Mouse (Mus musculus) embryo, embryonic 10 days (tissue): ENCODE measurements around the gene Dvl1.

ENCODE experiments used
- DNase-seq: peaks from one replicate; pipeline ENCODE4 v3.0.0-alpha.2; 2015; ENCODE audit warnings: low spot score

Gene Dvl1

GRCm38 (mm10) chr4:155846871-155847578 lies at the start of gene Dvl1:
Dvl1 (plus strand) TSS chr4:155847402.
- DNase-seq: peak; percentile 84

GRCm38 (mm10) chr4:155802075-155802474 lies 45.1 kb upstream of the Dvl1 start:
- DNase-seq: no peak

- peak; percentile 56 for DNase-seq
Observed at GRCm38 (mm10) chr4:155802741-155803339, 44.4 kb upstream of the Dvl1 start, which contains the start of gene Mrpl20. Mrpl20 (plus strand) TSS chr4:155802878.

- peak; percentile 95 for DNase-seq
Observed at GRCm38 (mm10) chr4:155803340-155804041, 43.7 kb upstream of the Dvl1 start.

- DNase-seq: no peak
Observed at GRCm38 (mm10) chr4:155807841-155808240, 39.4 kb upstream of the Dvl1 start.

- peak; percentile 97 for DNase-seq
Observed at GRCm38 (mm10) chr4:155811929-155812664, 35.1 kb upstream of the Dvl1 start, which contains the start of gene Ccnl2. Ccnl2 (plus strand) TSS chr4:155812489.

- DNase-seq: peak; percentile 23
Observed at GRCm38 (mm10) chr4:155812665-155813181, 34.5 kb upstream of the Dvl1 start.

- DNase-seq: no peak
Observed at GRCm38 (mm10) chr4:155817533-155817932, 29.7 kb upstream of the Dvl1 start.

GRCm38 (mm10) chr4:155821025-155821424 lies 26.2 kb upstream of the Dvl1 start:
- peak; percentile 58 for DNase-seq

GRCm38 (mm10) chr4:155823443-155823842 lies 23.8 kb upstream of the Dvl1 start:
- no peak for DNase-seq

GRCm38 (mm10) chr4:155829866-155830265 lies 17.3 kb upstream of the Dvl1 start:
- no peak for DNase-seq

GRCm38 (mm10) chr4:155830596-155830995 lies 16.6 kb upstream of the Dvl1 start:
- no peak for DNase-seq

- peak; percentile 99 for DNase-seq
Observed at GRCm38 (mm10) chr4:155831205-155831766, 15.9 kb upstream of the Dvl1 start, which contains the start of gene Aurkaip1. Aurkaip1 (plus strand) TSS chr4:155831272.

GRCm38 (mm10) chr4:155831831-155832230 lies 15.4 kb upstream of the Dvl1 start:
- DNase-seq: no peak

GRCm38 (mm10) chr4:155832321-155832720 lies 14.9 kb upstream of the Dvl1 start:
- DNase-seq: no peak

- DNase-seq: no peak
Observed at GRCm38 (mm10) chr4:155833234-155833633, 14.0 kb upstream of the Dvl1 start.

GRCm38 (mm10) chr4:155833836-155834235 lies 13.4 kb upstream of the Dvl1 start:
- DNase-seq: peak; percentile 74

- DNase-seq: no peak
Observed at GRCm38 (mm10) chr4:155837404-155838010, 9.7 kb upstream of the Dvl1 start.

GRCm38 (mm10) chr4:155838187-155839153 lies 8.7 kb upstream of the Dvl1 start:
- no peak for DNase-seq

- DNase-seq: peak; percentile 93
Observed at GRCm38 (mm10) chr4:155839483-155839910, 7.7 kb upstream of the Dvl1 start, which contains the start of gene Mxra8. Mxra8 (plus strand) TSS chr4:155839680.
